Comparison of ENCODE assay signal across 20 mouse cellular contexts in the genomic region with DNA sequence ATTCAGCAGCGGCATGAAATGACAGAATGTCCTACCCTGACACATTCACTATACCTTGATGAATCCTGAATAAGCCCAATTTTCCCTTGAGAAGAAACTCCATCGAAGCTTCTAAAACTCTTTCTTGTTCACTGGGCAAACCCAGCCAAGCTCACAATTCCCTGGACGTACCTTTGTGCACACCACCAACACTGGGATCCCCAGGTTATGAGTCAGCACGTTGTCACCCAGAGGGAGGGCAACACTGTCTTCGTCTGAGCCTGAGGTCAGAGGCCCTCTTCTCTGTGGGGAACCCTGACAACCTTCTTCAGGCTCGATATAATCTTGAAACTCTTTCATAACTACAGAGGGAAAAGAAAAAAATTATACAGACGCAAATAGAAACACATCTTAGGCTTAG. TPM values are rescaled to one million over a fixed set of nuclear protein-coding genes. Genes with fewer than 3 reads are reported as not detected.
A peak's percentile ranks its signal among the peaks of the same experiment; 100 is the strongest.
DNase-seq lines count a peak whose midpoint lies in the region.
"Had no signal": no experiment of that assay in that cellular context is flagged by ENCODE, and none has a peak within 500 bp of the region (broad histone marks: within the 10 kb centered on the region; RNA-seq: fewer than 3 reads in every experiment).

No protein-coding gene starts in this region.

- H3K9me3 ChIP-seq in heart, embryonic 10.5 days, result no peaks in the 10 kb centered on the region
- H3K9me3 ChIP-seq: G1E had no signal

- peaks cover 98% of the 10 kb centered on the region for H3K36me3 ChIP-seq in heart, embryonic 10.5 days

- no peaks in the 10 kb centered on the region for H3K27me3 ChIP-seq in heart, embryonic 10.5 days (ENCODE audit: insufficient read depth, poor library complexity, severe bottlenecking)
- H3K27me3 ChIP-seq: CH12.LX, Patski had no signal

- H3K4me3 ChIP-seq in heart, embryonic 10.5 days, result no peak overlapping the region

- 0 out of 2 replicates have a peak, but pooled peaks cover 3% of the 10 kb centered on the region for H3K4me1 ChIP-seq in heart, embryonic 10.5 days

- no peak overlapping the region for H3K27ac ChIP-seq in heart, embryonic 10.5 days

- WGBS in heart, embryonic 10.5 days, result 85% methylated on average over 7 of the region's 7 CpGs

- peak; percentile 39 for DNase-seq in adrenal gland, adult 2 months
- no peak for DNase-seq in adrenal gland, postnatal 4 days (ENCODE audit: low spot score in 2 of 2)
- peak; percentile 4 for DNase-seq in cerebellum, adult 9-10 months
- DNase-seq in cerebellum, postnatal 10 days, result no peak
- DNase-seq in heart, adult 11 months, result peak; percentile 65
- DNase-seq in heart, embryonic 10.5 days (ENCODE audit: low spot score), result no peak
- DNase-seq in 416B (ENCODE audit: low read depth), result peak; percentile 17
- no peak for DNase-seq in left cerebral cortex, adult 11 months (ENCODE audit: low spot score)
- DNase-seq: adrenal gland, adult 8-10 months; adrenal gland, postnatal 10 days; adrenal gland, postnatal 14 days; adrenal gland, postnatal 25 days; B cell, adult 2 months; cerebellum, adult 11 months; cerebellum, adult 11-12 months; cerebellum, adult 18-20 months; cerebellum, adult 8-10 months had no signal

RNA-seq across cellular contexts. Expression of gene Dync1li2, which starts 12.6 kb away (rescaled TPM):
- 100 to 1,000 TPM in 1 of 2 experiments, 10 to 100 TPM in 1; 90.6 to 168 TPM for total RNA-seq in adrenal gland, adult 2 months (2021)
- polyA plus RNA-seq in adrenal gland, adult 2 months (2012; rRNA removed), result 9.5 and 10.5 TPM in 2 replicates
- 100 to 1,000 TPM; 134 to 162 TPM for total RNA-seq in adrenal gland, postnatal 4 days (2021)
- polyA plus RNA-seq in heart, embryonic 10.5 days (2016; fragmentation: Nextera tagmentation; extraction: Ambion mirVana), result 50.8 and 58.6 TPM in 2 replicates

RNA-seq across cellular contexts. Expression of gene Cmtm4, which starts 34.6 kb away (rescaled TPM):
- 10 to 100 TPM; 31.1 to 53.2 TPM for total RNA-seq in adrenal gland, adult 2 months (2021)
- 19.1 and 19.5 TPM in 2 replicates for polyA plus RNA-seq in adrenal gland, adult 2 months (2012; rRNA removed)
- 10 to 100 TPM; 26.9 to 29.6 TPM for total RNA-seq in adrenal gland, postnatal 4 days (2021)
- 1.1 and 1.7 TPM in 2 replicates for polyA plus RNA-seq in heart, embryonic 10.5 days (2016; fragmentation: Nextera tagmentation; extraction: Ambion mirVana)
- polyA plus RNA-seq: G1E had no signal

Comparison
In these comparisons a context has a peak if more than half of its experiments do, and no peak if none do; other contexts are left out.
1. DNase-seq: peak in adrenal gland, adult 2 months (single experiment), cerebellum, adult 9-10 months (single experiment), heart, adult 11 months (single experiment) and 416B (single experiment); none in adrenal gland, postnatal 4 days (0 of 2), cerebellum, postnatal 10 days (0 of 2), heart, embryonic 10.5 days (single experiment) and left cerebral cortex, adult 11 months (single experiment).